Mouse (Mus musculus) olfactory bulb, adult 2 months (tissue): Measurements from ENCODE around the gene Cdk5rap3. TPM values are rescaled to one million over a fixed set of nuclear protein-coding genes. Genes with fewer than 3 reads are reported as not detected.

ENCODE experiments used
- H3K27ac ChIP-seq: fragments of 200-500 bp; 2 replicates; pipeline ENCODE4 v1.5.1; 2012; ENCODE audit warnings: low read depth, low read length; ENCODE audit not compliant: insufficient read depth
- H3K4me1 ChIP-seq: fragments of 200-500 bp; 2 replicates; pipeline ENCODE4 v1.6.1; 2012; ENCODE audit warnings: low read length; ENCODE audit not compliant: control insufficient read depth, insufficient read depth
- H3K4me3 ChIP-seq: fragments of 200-500 bp; 2 replicates; pipeline ENCODE4 v1.5.1; 2012; ENCODE audit warnings: mild to moderate bottlenecking, low read depth, low read length, moderate library complexity; ENCODE audit not compliant: insufficient read depth
- CTCF ChIP-seq: fragments of 200-500 bp; IDR thresholded peaks from 2 replicates; pipeline ENCODE4 v1.5.1; 2012; ENCODE audit warnings: low read depth, mild to moderate bottlenecking, low read length, moderate library complexity; ENCODE audit not compliant: insufficient read depth
- POLR2A ChIP-seq: fragments of 200-500 bp; IDR thresholded peaks from 2 replicates; pipeline ENCODE4 v1.6.1; 2012; ENCODE audit warnings: mild to moderate bottlenecking, low read depth, low read length, moderate library complexity; ENCODE audit not compliant: insufficient read depth
- WGBS: fragments of 180-500 bp; shearing (Covaris S2); methylation state at CpG from one replicate; pipeline ENCODE4 v1.1.7; 2018; 5-methylcytosine and 5-hydroxymethylcytosine counted together
- polyA plus RNA-seq: library from polyadenylated mRNA; stranded (reverse); fragments of >200 nt; gene quantifications from 2 replicates; pipeline ENCODE4 v1.2.4, GENCODE M21; 2012; ENCODE audit warnings: low replicate concordance; ENCODE audit not compliant: missing spikeins, insufficient read depth, insufficient read length

The Cdk5rap3 gene
- polyA plus RNA-seq, 1 experiment = not detected

GRCm38 (mm10) chr11:96857446-96857845 lies 58.9 kb downstream of the Cdk5rap3 start:
- 84% methylated on average over 5 of the region's 5 CpGs for WGBS
- H3K27ac ChIP-seq = no peak overlapping the region
- TF ChIP-seq CTCF (no peak), POLR2A (no peak)
- no peak overlapping the region for H3K4me3 ChIP-seq
- H3K4me1 ChIP-seq = peaks cover 8% of the 10 kb centered on the region

Other genes starting within 250 kb of the Cdk5rap3 start
- not detected in 2 replicates for gene Snx11, start 138.9 kb downstream of the Cdk5rap3 start, polyA plus RNA-seq
- not detected in 2 replicates for gene Cbx1, start 127.4 kb downstream of the Cdk5rap3 start, polyA plus RNA-seq
- 349 TPM in 1 of 2 replicates, not detected in the other for gene Nfe2l1, start 86.5 kb downstream of the Cdk5rap3 start, polyA plus RNA-seq
- not detected in 2 replicates for gene Copz2, start 66.6 kb downstream of the Cdk5rap3 start, polyA plus RNA-seq
- gene Prr15l, start 11.6 kb upstream of the Cdk5rap3 start, polyA plus RNA-seq = not detected in 2 replicates
- not detected in 2 replicates for gene Pnpo, start 27.5 kb upstream of the Cdk5rap3 start, polyA plus RNA-seq
- not detected in 2 replicates for gene Sp2, start 66.5 kb upstream of the Cdk5rap3 start, polyA plus RNA-seq
- not detected in 2 replicates for gene Sp6, start 96.9 kb upstream of the Cdk5rap3 start, polyA plus RNA-seq
- not detected in 2 replicates for gene Scrn2, start 113.4 kb upstream of the Cdk5rap3 start, polyA plus RNA-seq
- not detected in 2 replicates for gene Lrrc46, start 124.9 kb upstream of the Cdk5rap3 start, polyA plus RNA-seq
- gene Mrpl10, start 125.1 kb upstream of the Cdk5rap3 start, polyA plus RNA-seq = not detected in 2 replicates
- gene Osbpl7, start 134.1 kb upstream of the Cdk5rap3 start, polyA plus RNA-seq = not detected in 2 replicates
- gene Tbx21, start 198.8 kb upstream of the Cdk5rap3 start, polyA plus RNA-seq = not detected in 2 replicates
- gene Tbkbp1, start 235.0 kb upstream of the Cdk5rap3 start, polyA plus RNA-seq = not detected in 2 replicates